Mouse (Mus musculus): ENCODE results near the gene Vrk1.

- TF ChIP-seq MAX (IDR thresholded peaks at IDR 0.05; ENCODE audit: low read length) (no peak), ZC3H11A (IDR thresholded peaks at IDR 0.05; ENCODE audit: low read depth, low read length) (no peak; the same call in 1 of the 2 replicates), ZMIZ1 (IDR thresholded peaks at IDR 0.05; ENCODE audit: low read depth, low read length) (no peak), MAFK (IDR thresholded peaks at IDR 0.05; ENCODE audit: borderline replicate concordance, low read depth, low read length) (no peak), POLR2A (IDR thresholded peaks at IDR 0.05; ENCODE audit: control insufficient read depth in 1 of 2, insufficient read depth in 1 of 2, low read depth in 1 of 2, low read length in 2 of 2, poor library complexity in 1 of 2) (no peak), TBP (IDR thresholded peaks at IDR 0.05; ENCODE audit: low read depth, low read length) (no peak), GATA1 (IDR thresholded peaks at IDR 0.05; ENCODE audit: low read depth, low read length) (no peak; the same call in 1 of the 2 replicates), CTCF (IDR thresholded peaks at IDR 0.05 in 2 of 3, conservative IDR thresholded peaks at IDR 0.05 in 1 of 3; ENCODE audit: control insufficient read depth in 1 of 3, insufficient read depth in 1 of 3, low read depth in 2 of 3, low read length in 3 of 3, poor library complexity in 1 of 3, severe bottlenecking in 1 of 3) (no peak), POLR2AphosphoS2 (IDR thresholded peaks at IDR 0.05; ENCODE audit: low read length) (no peak), TCF12 (IDR thresholded peaks at IDR 0.05; ENCODE audit: low read depth, low read length) (no peak)
These were observed 24.7 kb downstream of the Vrk1 start for GRCm38 (mm10) chr12:106034761-106035160.
